Mouse (Mus musculus): ENCODE measurements around the gene Tgm7. TPM values are rescaled to one million over a fixed set of nuclear protein-coding genes. Genes with fewer than 3 reads are reported as not detected.

The Tgm7 gene
- not detected in 2 replicates for polyA plus RNA-seq (2012; ENCODE audit: insufficient read depth, insufficient read length, low replicate concordance, missing spikeins)

DNA sequence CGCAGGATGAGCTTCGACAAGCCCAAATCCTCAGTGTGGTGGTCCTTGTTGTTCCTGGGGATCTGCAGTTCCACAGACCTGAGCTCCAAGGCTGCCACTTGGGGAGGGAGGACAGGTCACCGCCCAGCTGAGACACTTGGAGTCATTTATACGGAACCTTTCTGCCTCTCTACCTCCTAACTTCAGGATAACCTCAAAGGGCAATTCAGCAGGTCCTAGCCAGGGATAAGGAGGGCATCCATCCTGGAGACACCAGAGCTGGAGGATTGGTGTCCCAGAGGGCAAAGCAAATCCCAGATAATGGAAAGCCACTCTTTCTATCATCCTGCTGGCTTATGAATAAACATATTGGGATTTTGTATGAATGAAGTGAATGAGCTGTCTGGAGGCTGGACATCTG, at the start of gene Tgm7:
Gene Tgm7, minus strand, starts transcription at position 101 of the 400 bp plus-strand sequence.
- 88% methylated on average over 4 of the region's 4 CpGs for WGBS

DNA sequence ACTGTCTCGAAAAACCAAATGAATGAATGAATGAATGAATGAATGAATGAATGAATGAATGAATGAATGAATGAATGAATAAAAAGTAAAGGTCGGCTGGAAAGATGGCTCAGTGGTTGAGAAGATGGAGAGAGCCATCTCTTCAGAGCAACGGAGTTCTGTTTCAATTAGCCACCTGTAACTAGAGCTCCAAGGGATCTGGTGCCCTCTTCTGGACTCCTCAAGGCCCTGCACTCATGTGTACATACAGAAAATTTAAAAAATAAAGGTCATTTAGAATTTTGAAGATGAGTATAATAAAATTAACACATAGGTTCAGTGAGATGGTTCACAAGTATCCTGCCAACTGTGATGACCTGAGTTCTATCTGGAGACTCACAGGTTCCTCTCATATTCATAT, 43.5 kb upstream of the Tgm7 start:
- TF ChIP-seq CTCF (IDR thresholded peaks at IDR 0.05; ENCODE audit: insufficient read depth, low read depth, low read length) (no peak), POLR2A (IDR thresholded peaks at IDR 0.05; ENCODE audit: insufficient read depth, low read depth, low read length) (no peak)
- WGBS, result 87% methylated on average over 3 of the region's 3 CpGs
- Histone ChIP-seq H3K4me1 (ENCODE audit: control insufficient read depth, insufficient read depth, low read length) (no peaks in the 10 kb centered on the region), H3K27ac (ENCODE audit: insufficient read depth, low read depth, low read length) (no peak overlapping the region), H3K4me3 (ENCODE audit: insufficient read depth, low read depth, low read length) (no peak overlapping the region)

More for the DNA sequence above, at the start of gene Tgm7:
- Histone ChIP-seq H3K4me1 (ENCODE audit: control insufficient read depth, insufficient read depth, low read length) (no peaks in the 10 kb centered on the region), H3K4me3 (ENCODE audit: insufficient read depth, low read depth, low read length) (no peak within 1 kb of the TSS), H3K27ac (ENCODE audit: insufficient read depth, low read depth, low read length) (no peak within 1 kb of the TSS)
- TF ChIP-seq CTCF (IDR thresholded peaks at IDR 0.05; ENCODE audit: insufficient read depth, low read depth, low read length) (no peak), POLR2A (IDR thresholded peaks at IDR 0.05; ENCODE audit: insufficient read depth, low read depth, low read length) (no peak)

DNA sequence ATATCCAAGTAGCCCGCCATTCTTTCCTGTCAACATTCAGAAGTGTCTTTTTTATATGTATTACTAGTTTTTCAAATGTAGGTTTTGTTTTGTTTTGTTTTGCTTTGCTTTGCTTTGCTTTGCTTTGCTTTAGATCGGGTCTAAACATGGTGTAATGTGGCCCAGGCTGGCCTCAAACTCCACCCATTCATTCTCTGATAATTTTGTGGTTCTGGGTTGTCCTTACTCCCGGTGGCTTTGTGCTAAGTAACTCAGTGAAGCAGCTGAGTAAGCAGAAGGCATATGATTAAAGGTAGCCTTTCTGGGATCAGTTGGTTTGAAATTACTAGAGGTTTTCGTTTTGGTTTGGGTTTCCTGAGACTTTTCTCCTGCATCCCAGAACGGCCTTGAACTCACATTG, 40.1 kb upstream of the Tgm7 start:
- 90% methylated on average over 5 of the region's 5 CpGs for WGBS
- Histone ChIP-seq H3K4me3 (ENCODE audit: insufficient read depth, low read depth, low read length) (no peak overlapping the region), H3K4me1 (ENCODE audit: control insufficient read depth, insufficient read depth, low read length) (no peaks in the 10 kb centered on the region), H3K27ac (ENCODE audit: insufficient read depth, low read depth, low read length) (no peak overlapping the region)
- no peak for TF ChIP-seq POLR2A (IDR thresholded peaks at IDR 0.05; ENCODE audit: insufficient read depth, low read depth, low read length)
- TF ChIP-seq CTCF (IDR thresholded peaks at IDR 0.05; ENCODE audit: insufficient read depth, low read depth, low read length), result no peak

GRCm38 (mm10) chr2:121142415-121142814, 32.8 kb upstream of the Tgm7 start:
- WGBS, result 38% methylated on average over 2 of the region's 2 CpGs
- Histone ChIP-seq H3K4me3 (ENCODE audit: insufficient read depth, low read depth, low read length) (no peak overlapping the region), H3K27ac (ENCODE audit: insufficient read depth, low read depth, low read length) (no peak overlapping the region), H3K4me1 (ENCODE audit: control insufficient read depth, insufficient read depth, low read length) (peaks cover 9% of the 10 kb centered on the region; the same call in 1 of the 2 replicates)
- no peak for TF ChIP-seq POLR2A (IDR thresholded peaks at IDR 0.05; ENCODE audit: insufficient read depth, low read depth, low read length)
- TF ChIP-seq CTCF (IDR thresholded peaks at IDR 0.05; ENCODE audit: insufficient read depth, low read depth, low read length), result no peak

GRCm38 (mm10) chr2:121141216-121142035, 31.8 kb upstream of the Tgm7 start:
- Histone ChIP-seq H3K4me1 (ENCODE audit: control insufficient read depth, insufficient read depth, low read length) (peaks cover 9% of the 10 kb centered on the region; the same call in 1 of the 2 replicates), H3K27ac (ENCODE audit: insufficient read depth, low read depth, low read length) (no peak overlapping the region), H3K4me3 (ENCODE audit: insufficient read depth, low read depth, low read length) (no peak overlapping the region)
- WGBS, result 48% methylated on average over 16 of the region's 16 CpGs
- TF ChIP-seq CTCF (IDR thresholded peaks at IDR 0.05; ENCODE audit: insufficient read depth, low read depth, low read length) (no peak), POLR2A (IDR thresholded peaks at IDR 0.05; ENCODE audit: insufficient read depth, low read depth, low read length) (no peak)

DNA sequence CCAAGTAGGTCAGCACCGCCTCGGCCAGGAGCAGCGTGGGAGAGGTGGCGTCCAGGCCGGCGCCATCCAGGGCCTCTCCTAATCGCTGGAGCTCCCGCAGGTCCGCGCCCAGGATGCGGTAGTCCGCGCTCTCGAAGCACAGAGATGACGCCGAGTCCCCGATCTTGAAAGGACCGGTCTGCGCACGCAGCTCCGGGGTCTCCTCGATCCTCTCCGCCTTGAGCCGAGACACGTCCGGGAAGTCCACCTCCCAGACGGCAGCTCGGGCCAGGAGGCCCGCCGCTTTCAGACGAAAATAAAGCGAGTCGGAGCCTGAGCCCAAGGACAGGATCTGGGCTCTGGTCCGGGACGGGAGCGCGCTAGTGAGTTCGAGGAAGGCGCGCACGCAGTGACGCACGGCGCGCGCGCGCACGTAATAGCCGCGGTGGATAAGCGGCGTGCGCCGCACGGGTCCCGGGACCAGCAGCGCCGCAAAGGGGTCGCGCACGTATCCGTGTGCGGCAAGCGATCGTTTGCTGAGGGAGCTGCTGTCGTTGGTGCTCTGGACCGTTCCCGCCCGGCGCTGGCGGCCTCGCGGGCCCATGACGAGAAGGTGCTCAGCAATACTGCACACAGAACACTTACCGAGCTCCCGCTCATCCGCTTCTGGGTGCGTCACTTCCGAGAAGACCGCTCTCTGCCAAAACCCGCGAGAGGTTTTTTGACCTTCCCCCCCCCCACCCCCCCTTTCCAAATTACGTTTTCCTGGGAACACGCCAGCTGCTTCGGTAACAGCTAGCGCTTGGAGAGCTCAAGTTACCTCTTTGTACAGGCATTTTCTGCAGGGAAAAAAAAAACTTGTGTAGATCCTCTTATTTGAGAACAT, 30.7 kb upstream of the Tgm7 start, which contains the start of the genes Adal and Lcmt2:
Gene Adal, plus strand, starts transcription at position 411 of the 865 bp plus-strand sequence.
Gene Lcmt2, minus strand, starts transcription at position 636 of the 865 bp plus-strand sequence.
- WGBS, result under 1% methylated on average over 87 of the region's 87 CpGs
- peaks cover 9% of the 10 kb centered on the region; the same call in 1 of the 2 replicates for H3K4me1 ChIP-seq (ENCODE audit: control insufficient read depth, insufficient read depth, low read length)
- TF ChIP-seq CTCF (IDR thresholded peaks at IDR 0.05; ENCODE audit: insufficient read depth, low read depth, low read length) (no peak), POLR2A (IDR thresholded peaks at IDR 0.05; ENCODE audit: insufficient read depth, low read depth, low read length) (peak; percentile 99)
- peak within 1 kb of the TSS; percentile 91 for H3K27ac ChIP-seq (ENCODE audit: insufficient read depth, low read depth, low read length)
- peak within 1 kb of the TSS; percentile 74 for H3K4me3 ChIP-seq (ENCODE audit: insufficient read depth, low read depth, low read length)

GRCm38 (mm10) chr2:121139266-121140017, 29.8 kb upstream of the Tgm7 start:
- Histone ChIP-seq H3K4me3 (ENCODE audit: insufficient read depth, low read depth, low read length) (peak overlapping the region; percentile 74), H3K4me1 (ENCODE audit: control insufficient read depth, insufficient read depth, low read length) (peaks cover 9% of the 10 kb centered on the region; the same call in 1 of the 2 replicates), H3K27ac (ENCODE audit: insufficient read depth, low read depth, low read length) (peak overlapping the region; percentile 91)
- no peak for TF ChIP-seq POLR2A (IDR thresholded peaks at IDR 0.05; ENCODE audit: insufficient read depth, low read depth, low read length)
- TF ChIP-seq CTCF (IDR thresholded peaks at IDR 0.05; ENCODE audit: insufficient read depth, low read depth, low read length), result no peak
- WGBS, result 21% methylated on average over 29 of the region's 29 CpGs

DNA sequence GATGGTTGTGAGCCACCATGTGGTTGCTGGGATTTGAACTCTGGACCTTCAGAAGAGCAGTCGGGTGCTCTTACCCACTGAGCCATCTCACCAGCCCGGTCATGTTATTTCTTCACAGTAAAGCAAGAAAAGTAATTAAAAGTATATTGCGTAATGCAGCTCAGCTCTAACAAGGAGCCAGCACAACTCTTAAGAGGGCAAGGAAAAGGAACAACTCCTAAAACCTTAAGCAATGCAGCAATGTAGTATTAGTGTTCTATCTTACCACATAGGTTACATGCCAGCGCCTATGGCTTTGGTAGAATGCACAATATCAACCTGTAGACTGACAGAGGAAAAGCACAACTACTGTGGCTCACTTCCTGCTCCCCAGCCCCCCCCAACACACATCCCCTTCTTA, 27.8 kb upstream of the Tgm7 start:
- 97% methylated on average over 4 of the region's 4 CpGs for WGBS
- no peak overlapping the region for H3K4me3 ChIP-seq (ENCODE audit: insufficient read depth, low read depth, low read length)
- no peak overlapping the region for H3K27ac ChIP-seq (ENCODE audit: insufficient read depth, low read depth, low read length)
- TF ChIP-seq CTCF (IDR thresholded peaks at IDR 0.05; ENCODE audit: insufficient read depth, low read depth, low read length), result no peak
- peaks cover 9% of the 10 kb centered on the region; the same call in 1 of the 2 replicates for H3K4me1 ChIP-seq (ENCODE audit: control insufficient read depth, insufficient read depth, low read length)

Data from olfactory bulb, adult 2 months (tissue).